Mouse (Mus musculus) forebrain, embryonic 12.5 days (tissue): ENCODE measurements at regions not wholly inside any gene's neighbourhood (a gene's known extent, or its start where the extent isn't known, plus 50 kb on each side); places are given as distances from the start of the nearest gene placed in this dataset.
A peak's percentile ranks its signal among the peaks of the same experiment; 100 is the strongest.

Experiments
- ATAC-seq: fragments of 200-750 bp; cut with Nextera tagmentation; 2 replicates; pipeline ENCODE4 v1.8.0; 2017; ENCODE audit warnings: moderate TSS enrichment; ENCODE audit not compliant: low FRiP score
- H3K27ac ChIP-seq: fragments of 300-500 bp; sonication (generic); 2 replicates; pipeline ENCODE4 v1.5.1; 2016; ENCODE audit warnings: mild to moderate bottlenecking
- H3K27me3 ChIP-seq: fragments of 300-500 bp; sonication (generic); 2 replicates; pipeline ENCODE4 v1.6.1; 2016; ENCODE audit warnings: mild to moderate bottlenecking
- H3K36me3 ChIP-seq: fragments of 300-500 bp; sonication (generic); replicated peaks from 2 replicates; pipeline ENCODE4 v1.6.1; 2016; ENCODE audit warnings: mild to moderate bottlenecking
- H3K4me1 ChIP-seq: fragments of 300-500 bp; sonication (generic); 2 replicates; pipeline ENCODE4 v1.6.1; 2016
- H3K4me2 ChIP-seq: fragments of 300-500 bp; sonication (generic); 2 replicates; pipeline ENCODE4 v1.6.1; 2016; ENCODE audit warnings: mild to moderate bottlenecking, moderate library complexity
- H3K4me3 ChIP-seq: fragments of 300-500 bp; sonication (generic); replicated peaks from 2 replicates; pipeline ENCODE4 v1.5.1; 2016; ENCODE audit warnings: mild to moderate bottlenecking
- H3K9ac ChIP-seq: fragments of 300-500 bp; sonication (generic); 2 replicates; pipeline ENCODE4 v1.6.1; 2016; ENCODE audit warnings: mild to moderate bottlenecking
- H3K9me3 ChIP-seq: fragments of 300-500 bp; sonication (generic); 2 replicates; pipeline ENCODE4 v1.6.1; 2016
- WGBS: fragments of 180-500 bp; shearing (Covaris S2); methylation state at CpG from one replicate; pipeline ENCODE4 v1.1.7; 2016; 5-methylcytosine and 5-hydroxymethylcytosine counted together

DNA sequence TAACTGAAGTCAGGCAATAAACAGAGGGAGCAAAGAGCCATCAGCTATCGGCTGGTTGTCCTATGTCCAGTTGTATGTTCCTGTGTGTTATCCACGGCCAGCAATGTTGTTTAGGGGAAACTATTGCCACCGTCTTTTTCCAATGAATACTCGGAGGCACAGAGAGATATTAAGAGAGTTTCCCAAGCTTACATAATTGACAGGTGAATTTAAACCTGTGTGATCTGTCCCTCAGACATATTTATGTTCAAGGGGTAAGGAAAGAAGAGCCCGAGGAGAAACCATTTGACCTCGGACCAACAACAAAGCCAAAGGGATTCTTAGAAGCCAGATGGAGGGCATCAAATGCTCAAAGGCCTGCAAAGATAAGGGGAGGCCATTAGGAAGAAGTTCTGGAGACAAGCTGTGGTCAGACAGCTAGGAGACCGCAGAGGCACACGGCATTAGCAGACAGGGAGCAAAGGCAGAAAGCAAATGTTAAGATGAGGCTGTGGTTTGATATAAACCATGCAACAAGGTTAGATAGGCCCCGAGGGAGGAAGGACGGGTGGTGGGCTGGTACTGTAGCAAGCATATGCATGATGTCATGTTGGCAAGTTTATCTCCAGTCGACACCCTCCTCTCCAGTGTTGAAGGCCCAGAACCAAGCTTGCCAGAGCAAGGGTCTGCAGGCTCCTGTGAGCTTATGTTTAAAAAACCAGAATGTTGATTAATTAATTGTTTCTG lies 82.1 kb upstream of the Cpsf6 start:
- Histone ChIP-seq H3K27me3 (no peaks in the 10 kb centered on the region), H3K9ac (no peak overlapping the region), H3K36me3 (no peaks in the 10 kb centered on the region), H3K27ac (no peak overlapping the region), H3K4me1 (no peaks in the 10 kb centered on the region), H3K9me3 (no peaks in the 10 kb centered on the region), H3K4me3 (no peak overlapping the region), H3K4me2 (no peak overlapping the region)
- ATAC-seq: no peak
- 89% methylated on average over 11 of the region's 11 CpGs for WGBS

DNA sequence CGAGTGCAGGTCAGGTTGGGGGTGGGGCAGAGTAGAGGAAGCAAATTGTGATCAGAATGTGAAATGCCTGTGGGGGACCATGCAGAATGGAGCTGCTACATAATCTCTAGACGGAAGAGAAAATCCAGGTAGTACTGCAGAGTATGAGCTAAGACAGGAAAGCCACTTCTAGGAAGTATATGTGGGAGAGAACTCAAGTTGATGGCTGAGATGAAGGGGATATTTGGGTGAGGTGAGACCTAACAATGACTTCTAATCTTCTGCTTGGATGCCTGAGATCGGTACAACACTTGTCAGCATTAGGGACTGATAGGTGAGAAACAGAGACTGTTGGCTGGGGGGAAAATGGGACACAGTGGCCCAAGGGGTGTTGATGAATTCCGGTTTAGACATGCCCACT lies 81.4 kb upstream of the Cpsf6 start:
- Histone ChIP-seq H3K4me2 (no peak overlapping the region), H3K27me3 (no peaks in the 10 kb centered on the region), H3K27ac (no peak overlapping the region), H3K4me3 (no peak overlapping the region), H3K9me3 (no peaks in the 10 kb centered on the region), H3K36me3 (no peaks in the 10 kb centered on the region), H3K4me1 (no peaks in the 10 kb centered on the region), H3K9ac (no peak overlapping the region)
- no peak for ATAC-seq
- WGBS: 88% methylated on average over 4 of the region's 4 CpGs

DNA sequence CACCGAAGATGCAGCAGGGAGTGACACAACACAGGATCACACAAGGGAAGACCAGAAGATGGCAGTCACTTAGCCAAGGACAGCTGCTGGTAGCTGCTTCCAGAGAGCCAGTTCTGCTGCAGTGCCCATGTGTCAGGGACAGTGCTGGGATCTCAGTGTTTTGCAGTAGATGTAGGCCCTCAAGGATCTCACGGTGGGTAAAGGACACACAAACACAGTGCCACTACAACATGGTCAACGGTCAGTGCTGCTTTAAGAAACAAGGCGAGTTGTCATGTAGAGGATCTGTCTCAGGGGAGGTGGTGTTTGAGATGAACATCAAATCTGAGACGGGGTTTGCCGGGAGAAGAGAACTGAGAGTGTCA lies 80.5 kb upstream of the Cpsf6 start:
- WGBS: 98% methylated on average over 6 of the region's 6 CpGs
- H3K4me1 ChIP-seq: no peaks in the 10 kb centered on the region
- no peak overlapping the region for H3K27ac ChIP-seq
- no peak overlapping the region for H3K9ac ChIP-seq
- no peak overlapping the region for H3K4me3 ChIP-seq
- no peaks in the 10 kb centered on the region for H3K36me3 ChIP-seq
- H3K27me3 ChIP-seq: no peaks in the 10 kb centered on the region
- H3K4me2 ChIP-seq: no peak overlapping the region
- no peak for ATAC-seq
- H3K9me3 ChIP-seq: no peaks in the 10 kb centered on the region

DNA sequence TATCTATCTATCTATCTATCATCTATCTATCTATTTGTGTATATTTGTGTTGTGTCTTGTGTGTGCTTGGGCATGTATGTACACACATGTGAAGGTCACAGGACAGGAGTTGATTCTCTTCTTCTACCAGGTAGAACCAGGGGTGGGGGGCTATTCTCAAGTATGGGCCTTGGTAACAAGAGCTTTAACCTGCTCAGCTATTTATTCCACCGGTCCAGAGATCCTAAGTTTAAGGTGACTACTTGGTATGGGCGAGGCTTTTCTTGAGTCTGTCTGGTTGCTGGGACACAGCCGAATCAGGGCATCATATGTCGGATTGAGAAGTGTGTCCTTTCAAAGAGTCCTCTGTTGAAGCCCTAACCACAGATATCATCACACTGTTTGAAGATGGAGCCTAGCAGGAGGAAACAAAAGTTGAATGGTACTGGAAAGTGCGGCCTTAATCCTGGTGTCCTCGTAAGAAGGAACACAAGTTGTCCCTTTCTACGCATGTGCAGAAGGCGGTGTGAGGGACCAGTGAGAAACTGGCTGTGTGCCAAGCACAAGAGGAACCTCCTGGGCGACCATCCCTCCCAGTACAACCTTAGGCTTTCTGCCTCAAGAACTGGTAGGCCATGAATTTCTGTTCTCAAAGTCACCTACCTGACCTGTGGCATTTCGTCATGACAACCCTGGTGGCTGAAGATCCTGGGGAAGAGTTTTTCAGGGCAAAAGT lies 80.0 kb upstream of the Cpsf6 start:
- no peaks in the 10 kb centered on the region for H3K4me1 ChIP-seq

DNA sequence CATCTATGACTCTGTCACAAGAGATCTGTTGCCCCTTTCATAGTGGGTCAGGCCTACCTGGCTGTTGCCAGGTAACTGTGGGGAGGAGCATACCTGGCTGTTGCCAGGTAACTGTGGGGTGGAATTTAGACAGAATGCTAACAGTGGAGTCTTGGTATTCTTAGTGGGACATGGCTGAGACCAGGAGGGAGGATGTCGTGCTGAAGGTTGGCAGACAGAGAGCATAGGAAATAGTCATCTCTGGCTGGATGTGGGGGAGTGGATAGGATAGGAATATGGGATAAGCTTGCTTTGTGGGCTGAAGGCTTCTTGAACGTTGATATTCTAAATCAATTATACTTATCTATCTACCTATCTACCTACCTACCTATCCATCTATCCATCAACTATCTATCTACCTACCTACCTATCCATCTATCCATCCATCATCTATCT lies 79.2 kb upstream of the Cpsf6 start:
- Histone ChIP-seq H3K27ac (no peak overlapping the region), H3K36me3 (no peaks in the 10 kb centered on the region), H3K27me3 (no peaks in the 10 kb centered on the region), H3K9me3 (no peaks in the 10 kb centered on the region), H3K4me3 (no peak overlapping the region), H3K9ac (no peak overlapping the region), H3K4me2 (no peak overlapping the region), H3K4me1 (no peaks in the 10 kb centered on the region)
- no peak for ATAC-seq
- WGBS: 93% methylated on average over 2 of the region's 2 CpGs

More for the DNA sequence above, 80.0 kb upstream of the Cpsf6 start:
- Histone ChIP-seq H3K9ac (no peak overlapping the region), H3K27ac (no peak overlapping the region), H3K36me3 (no peaks in the 10 kb centered on the region), H3K4me3 (no peak overlapping the region), H3K9me3 (no peaks in the 10 kb centered on the region), H3K4me2 (no peak overlapping the region), H3K27me3 (no peaks in the 10 kb centered on the region)
- no peak for ATAC-seq
- 91% methylated on average over 10 of the region's 10 CpGs for WGBS

DNA sequence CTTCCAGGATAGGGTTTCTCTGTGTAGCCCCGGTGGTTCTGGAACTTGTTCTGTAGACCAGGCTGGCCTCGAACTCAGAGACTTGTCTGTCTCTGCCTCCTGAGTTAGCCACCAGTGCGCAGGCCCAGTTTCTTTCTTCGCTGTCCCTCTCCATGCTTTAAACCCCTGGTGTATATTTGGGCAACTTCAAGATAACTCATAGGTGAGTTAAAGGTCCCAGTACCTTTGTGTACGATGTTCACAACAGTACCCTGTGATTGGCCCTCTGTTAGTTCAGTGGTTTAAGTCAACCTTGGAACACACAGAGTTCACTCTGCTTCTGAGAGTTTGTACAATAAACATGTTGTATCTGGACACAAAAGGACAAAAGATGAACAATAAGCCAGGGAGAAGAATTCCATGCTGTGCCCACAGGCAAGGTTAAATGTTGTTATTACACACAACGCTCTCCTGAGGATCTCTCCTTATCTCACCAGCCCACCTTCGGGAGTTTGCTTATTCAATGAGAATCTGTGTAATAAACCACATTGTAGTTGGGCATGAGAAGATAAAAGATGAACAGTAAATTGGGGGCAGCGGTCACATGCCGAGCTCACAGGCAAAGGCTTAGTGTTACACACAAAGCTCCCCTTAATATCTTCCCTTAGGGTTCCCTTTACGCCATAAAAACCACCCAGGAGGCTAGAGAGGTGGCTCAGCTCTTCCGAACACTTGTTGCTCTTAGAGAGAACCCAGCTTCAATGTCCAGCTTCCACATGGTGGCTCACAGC lies 78.6 kb upstream of the Cpsf6 start:
- H3K9ac ChIP-seq: no peak overlapping the region

DNA sequence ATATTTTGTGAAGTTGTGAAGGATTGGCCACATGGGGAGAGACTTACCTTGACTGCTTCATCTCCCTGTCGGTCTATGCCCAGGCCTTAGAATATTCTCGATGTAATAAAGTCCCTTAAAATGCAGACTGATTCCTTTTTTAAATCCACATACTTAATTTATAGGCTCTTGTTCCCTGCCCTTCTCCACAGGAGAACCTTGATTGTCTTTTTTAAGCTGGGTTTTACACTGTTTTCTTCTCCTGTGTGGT lies 77.8 kb upstream of the Cpsf6 start:
- Histone ChIP-seq H3K27me3 (peaks cover 3% of the 10 kb centered on the region; the same call in 1 of the 2 replicates), H3K27ac (no peak overlapping the region), H3K4me2 (no peak overlapping the region), H3K36me3 (no peaks in the 10 kb centered on the region), H3K9ac (no peak overlapping the region), H3K9me3 (no peaks in the 10 kb centered on the region), H3K4me1 (no peaks in the 10 kb centered on the region), H3K4me3 (no peak overlapping the region)
- WGBS: 72% methylated on average over 2 of the region's 2 CpGs
- no peak for ATAC-seq

More for the DNA sequence above, 78.6 kb upstream of the Cpsf6 start:
- H3K27ac ChIP-seq: no peak overlapping the region
- 84% methylated on average over 11 of the region's 11 CpGs for WGBS
- no peaks in the 10 kb centered on the region for H3K36me3 ChIP-seq
- no peaks in the 10 kb centered on the region for H3K4me1 ChIP-seq
- peaks cover 3% of the 10 kb centered on the region; the same call in 1 of the 2 replicates for H3K27me3 ChIP-seq
- no peak overlapping the region for H3K4me2 ChIP-seq
- H3K9me3 ChIP-seq: no peaks in the 10 kb centered on the region
- no peak overlapping the region for H3K4me3 ChIP-seq
- no peak for ATAC-seq

DNA sequence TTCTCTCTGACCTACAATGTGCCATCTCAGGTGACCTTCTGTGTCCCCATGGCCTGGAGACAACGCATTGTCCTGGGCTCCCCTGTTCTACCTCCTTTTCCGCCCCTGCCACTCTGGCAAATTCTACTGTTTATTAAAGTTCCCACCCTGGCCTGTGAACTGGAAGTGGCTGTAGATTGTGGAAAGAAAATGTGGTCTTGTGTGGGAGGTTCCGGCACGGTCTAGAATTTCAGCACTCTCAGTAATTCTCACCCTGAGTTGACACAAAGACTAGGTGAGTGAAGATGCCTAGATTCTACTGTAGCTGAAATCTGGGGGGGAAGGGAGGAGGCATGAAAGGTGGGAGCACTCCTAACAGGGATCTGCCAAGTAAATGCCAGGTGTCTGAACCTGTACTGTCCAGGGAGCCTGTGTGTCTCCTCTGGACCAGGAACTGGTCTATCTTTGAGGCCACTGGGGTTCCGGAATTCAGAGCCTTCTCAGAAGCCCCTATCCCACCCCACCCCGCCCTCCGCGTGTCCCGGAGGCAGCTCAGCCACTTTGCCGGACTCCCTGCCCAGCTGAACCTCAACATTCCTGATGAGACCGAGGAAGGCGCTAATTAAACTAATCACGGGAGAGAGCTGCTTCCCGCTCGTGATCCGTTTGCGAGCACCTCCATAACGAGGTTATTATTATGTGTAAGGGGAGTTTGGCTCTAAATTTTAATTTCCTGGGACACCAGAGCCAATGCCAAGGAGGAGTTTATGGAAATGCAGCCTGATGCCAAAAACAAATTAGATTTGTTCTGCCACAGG lies 77.3 kb upstream of the Cpsf6 start:
- Histone ChIP-seq H3K4me2 (no peak overlapping the region), H3K9ac (no peak overlapping the region), H3K36me3 (no peaks in the 10 kb centered on the region), H3K27me3 (peaks cover 3% of the 10 kb centered on the region; the same call in 1 of the 2 replicates), H3K4me3 (no peak overlapping the region), H3K4me1 (peaks cover 3% of the 10 kb centered on the region; the same call in 1 of the 2 replicates), H3K27ac (no peak overlapping the region), H3K9me3 (no peaks in the 10 kb centered on the region)
- no peak for ATAC-seq
- 51% methylated on average over 18 of the region's 18 CpGs for whole genome bisulfite sequencing

DNA sequence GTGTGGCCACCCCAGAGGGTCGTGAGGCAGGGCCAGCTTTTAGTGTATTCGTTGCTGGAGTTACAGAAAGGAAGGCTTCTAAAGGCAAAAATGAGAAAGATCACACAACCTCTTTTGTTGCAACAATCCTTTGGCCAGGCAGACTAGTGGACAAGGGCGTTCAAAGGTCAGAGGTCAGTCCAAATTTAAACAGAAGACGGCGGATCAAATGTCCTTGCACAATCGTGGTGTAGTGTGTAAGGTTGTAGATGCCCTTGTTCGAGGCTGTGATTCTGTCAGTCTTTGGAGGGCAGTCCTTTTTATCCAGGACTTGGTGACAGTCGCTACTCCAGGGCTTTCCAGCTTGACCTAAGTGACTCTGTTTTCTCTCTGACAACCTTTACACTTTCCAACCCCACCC lies 76.6 kb upstream of the Cpsf6 start:
- peaks cover 3% of the 10 kb centered on the region; the same call in 1 of the 2 replicates for H3K27me3 ChIP-seq
- no peaks in the 10 kb centered on the region for H3K9me3 ChIP-seq
- no peak overlapping the region for H3K9ac ChIP-seq
- H3K36me3 ChIP-seq: no peaks in the 10 kb centered on the region
- H3K4me2 ChIP-seq: no peak overlapping the region
- 79% methylated on average over 8 of the region's 8 CpGs for WGBS
- H3K27ac ChIP-seq: no peak overlapping the region
- no peak overlapping the region for H3K4me3 ChIP-seq
- no peak for ATAC-seq
- H3K4me1 ChIP-seq: peaks cover 4% of the 10 kb centered on the region; the same call in 1 of the 2 replicates

DNA sequence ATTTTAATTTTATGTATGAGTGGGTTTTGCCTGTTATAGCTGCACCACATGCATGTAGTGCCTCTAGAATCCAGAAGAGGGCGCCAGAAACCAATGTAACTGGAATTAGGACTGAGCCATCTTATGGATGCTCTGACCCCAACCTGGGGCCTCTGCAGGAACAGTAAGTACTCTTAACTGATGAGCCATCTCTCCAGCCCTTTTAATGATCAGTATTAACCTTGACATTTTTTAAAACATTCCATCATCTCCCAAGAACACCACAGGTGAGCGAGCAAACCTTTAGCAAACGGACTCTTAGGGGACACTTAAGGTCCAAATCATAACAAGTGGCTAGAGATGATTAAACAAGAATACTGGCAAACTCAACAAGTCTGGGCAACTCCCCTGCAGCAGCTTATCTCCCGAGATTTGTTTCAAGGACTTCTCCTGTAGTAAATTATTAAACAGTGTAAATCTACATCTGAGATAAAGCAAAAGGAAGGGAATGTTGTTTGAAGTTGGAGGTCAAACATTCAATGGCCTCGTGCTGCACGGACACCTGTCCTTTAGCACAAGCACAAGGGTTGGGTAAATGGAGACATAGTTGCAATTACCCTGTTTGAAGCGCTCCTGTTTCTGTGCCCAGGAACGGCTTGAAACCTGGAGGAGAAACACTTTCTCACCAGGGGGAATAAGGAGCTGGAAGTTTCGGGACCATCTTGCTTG lies 75.9 kb upstream of the Cpsf6 start:
- Histone ChIP-seq H3K9ac (no peak overlapping the region), H3K4me2 (no peak overlapping the region), H3K9me3 (no peaks in the 10 kb centered on the region), H3K27me3 (peaks cover 3% of the 10 kb centered on the region; the same call in 1 of the 2 replicates), H3K4me1 (peaks cover 4% of the 10 kb centered on the region; the same call in 1 of the 2 replicates), H3K27ac (no peak overlapping the region), H3K4me3 (no peak overlapping the region), H3K36me3 (no peaks in the 10 kb centered on the region)
- WGBS: 79% methylated on average over 9 of the region's 9 CpGs
- 0 out of 2 replicates have a peak, but pooled peaks have one; percentile 46 for ATAC-seq

DNA sequence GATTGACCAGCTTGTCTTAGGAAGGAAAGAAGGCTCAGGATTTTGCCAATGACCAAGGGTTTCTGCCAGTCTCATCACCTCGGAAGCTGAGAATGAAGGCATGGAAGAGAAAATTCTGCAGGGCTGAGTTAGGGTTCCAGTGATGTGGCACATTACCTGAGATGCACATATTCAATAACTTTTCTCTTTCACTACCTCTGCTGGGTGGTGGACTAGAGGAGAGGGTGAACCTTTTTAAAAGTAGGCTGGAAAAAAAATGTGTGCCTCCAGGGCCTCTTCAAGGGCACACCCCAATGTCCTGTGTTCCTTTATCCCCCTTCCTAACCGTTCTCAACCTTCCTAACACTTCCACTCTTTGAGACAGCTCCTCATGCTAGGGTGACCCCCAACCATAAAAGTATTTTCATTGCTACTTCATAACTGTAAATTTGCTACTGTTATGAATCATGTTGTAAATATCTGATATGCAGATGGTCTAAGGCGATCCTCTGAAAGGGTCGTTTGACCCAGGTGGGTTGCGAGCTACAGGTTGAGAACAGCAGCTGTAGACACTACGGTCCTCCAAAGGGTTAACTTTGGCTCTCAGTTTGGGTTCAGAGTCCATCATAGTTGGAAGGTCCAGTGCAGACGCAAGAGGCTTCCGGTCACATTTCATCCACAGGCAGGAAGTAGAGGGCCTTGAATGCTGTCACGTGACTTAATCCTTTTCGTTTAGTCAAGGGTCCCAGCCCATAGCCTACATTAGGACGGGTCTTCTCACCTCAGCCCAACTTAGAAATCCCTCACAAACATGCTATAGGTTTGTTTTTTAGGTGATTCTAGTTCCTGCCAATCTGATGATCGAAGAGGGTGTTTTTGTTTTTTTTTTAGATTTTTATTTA lies 75.1 kb upstream of the Cpsf6 start:
- H3K27me3 ChIP-seq: peaks cover 3% of the 10 kb centered on the region; the same call in 1 of the 2 replicates
- no peaks in the 10 kb centered on the region for H3K9me3 ChIP-seq
- H3K36me3 ChIP-seq: no peaks in the 10 kb centered on the region
- H3K4me2 ChIP-seq: no peak overlapping the region
- H3K9ac ChIP-seq: no peak overlapping the region
- peaks cover 4% of the 10 kb centered on the region; the same call in 1 of the 2 replicates for H3K4me1 ChIP-seq
- 65% methylated on average over 12 of the region's 12 CpGs for WGBS
- H3K4me3 ChIP-seq: no peak overlapping the region
- ATAC-seq: 0 out of 2 replicates have a peak, but pooled peaks have one; percentile 17
- no peak overlapping the region for H3K27ac ChIP-seq
